ENCODE assay signal across 8 mouse cellular contexts in genomic region chr10:12548616-12549084, GRCm38 (mm10).
DNase-seq lines count a peak whose midpoint lies in the region; ATAC-seq lines count a peak whose summit lies in the region.

No protein-coding gene starts in this region.

- no peaks in the 10 kb centered on the region for H3K4me1 ChIP-seq in erythroblast, embryonic 14.5 days (ENCODE audit: control insufficient read depth)
- H3K4me1 ChIP-seq in heart, embryonic 11.5 days (ENCODE audit: control insufficient read depth, insufficient read depth, low read length): peaks cover 13% of the 10 kb centered on the region
- peaks cover 21% of the 10 kb centered on the region for H3K4me1 ChIP-seq in kidney, embryonic 14.5 days (ENCODE audit: control insufficient read depth, insufficient read depth, low read length)
- peaks cover 24% of the 10 kb centered on the region for H3K4me1 ChIP-seq in lung, embryonic 16.5 days (replicated peaks; ENCODE audit: control insufficient read depth, insufficient read depth, low read length)

- H3K27ac ChIP-seq in heart, embryonic 11.5 days (ENCODE audit: low read depth, low read length): no peak overlapping the region
- H3K27ac ChIP-seq in kidney, embryonic 14.5 days (ENCODE audit: low read depth, low read length): no peak overlapping the region; the same call in 1 of the 2 replicates
- 0 out of 2 replicates have a peak overlapping the region, but pooled peaks have one; percentile 10 for H3K27ac ChIP-seq in lung, embryonic 16.5 days (ENCODE audit: low read length)

- WGBS in heart, embryonic 11.5 days (ENCODE audit: insufficient replicate concordance): under 1% methylated on average over 13 of the region's 13 CpGs
- 2% methylated on average over 13 of the region's 13 CpGs for WGBS in kidney, embryonic 14.5 days
- under 1% methylated on average over 13 of the region's 13 CpGs for WGBS in lung, embryonic 16.5 days

- H3K4me3 ChIP-seq in erythroblast, embryonic 14.5 days (replicated peaks): peak overlapping the region; percentile 0
- H3K4me3 ChIP-seq in heart, embryonic 11.5 days (ENCODE audit: low read depth, low read length): peak overlapping the region; percentile 26
- peak overlapping the region; percentile 35 for H3K4me3 ChIP-seq in kidney, embryonic 14.5 days (ENCODE audit: low read length)
- peak overlapping the region; percentile 45 for H3K4me3 ChIP-seq in lung, embryonic 16.5 days (ENCODE audit: low read length)

- H3K4me2 ChIP-seq in heart, embryonic 11.5 days: peak overlapping the region; percentile 70
- peak overlapping the region; percentile 53 for H3K4me2 ChIP-seq in kidney, embryonic 14.5 days (replicated peaks; ENCODE audit: low read depth, low read length)
- H3K4me2 ChIP-seq in lung, embryonic 16.5 days (ENCODE audit: low read depth, low read length): peak overlapping the region; percentile 65

- peak; percentile 10 for DNase-seq in ovary, postnatal 14 days (ENCODE audit: low spot score)
- DNase-seq in urinary bladder, postnatal 4 days (ENCODE audit: low spot score in 2 of 2): no peak

- H3K27me3 ChIP-seq in erythroblast, embryonic 14.5 days (ENCODE audit: control insufficient read depth): peaks cover 8% of the 10 kb centered on the region
- H3K27me3 ChIP-seq in heart, embryonic 11.5 days (ENCODE audit: control insufficient read depth, insufficient read depth, low read length): no peaks in the 10 kb centered on the region
- H3K27me3 ChIP-seq in kidney, embryonic 14.5 days (ENCODE audit: control insufficient read depth, insufficient read depth, low read length): no peaks in the 10 kb centered on the region
- H3K27me3 ChIP-seq in lung, embryonic 16.5 days (ENCODE audit: control insufficient read depth, insufficient read depth, low read depth, low read length): no peaks in the 10 kb centered on the region

- no peaks in the 10 kb centered on the region for H3K9me3 ChIP-seq in erythroblast, embryonic 14.5 days (ENCODE audit: control insufficient read depth, low read length)
- no peaks in the 10 kb centered on the region for H3K9me3 ChIP-seq in heart, embryonic 11.5 days (replicated peaks; ENCODE audit: control insufficient read depth, low read length)
- no peaks in the 10 kb centered on the region for H3K9me3 ChIP-seq in kidney, embryonic 14.5 days (ENCODE audit: control insufficient read depth, low read length)
- H3K9me3 ChIP-seq in lung, embryonic 16.5 days (ENCODE audit: control insufficient read depth, low read length): no peaks in the 10 kb centered on the region

- ATAC-seq in erythroblast, adult 5-6 weeks (replicated peaks; ENCODE audit: low FRiP score, poor library complexity, severe bottlenecking): no peak
- peak; percentile 67 for ATAC-seq in common myeloid progenitor, adult 5-6 weeks (replicated peaks; ENCODE audit: low read depth, poor library complexity, severe bottlenecking)
- peak; percentile 55 for ATAC-seq in heart, embryonic 11.5 days (replicated peaks; ENCODE audit: insufficient number of reproducible peaks, low FRiP score, low TSS enrichment)
- peak; percentile 90 for ATAC-seq in kidney, embryonic 14.5 days (ENCODE audit: low FRiP score, low TSS enrichment)
- peak; percentile 80 for ATAC-seq in lung, embryonic 16.5 days (ENCODE audit: low read depth)

- peak overlapping the region; percentile 60 for H3K9ac ChIP-seq in heart, embryonic 11.5 days (ENCODE audit: low read depth, low read length)
- peak overlapping the region; percentile 54; the same call in 1 of the 2 replicates for H3K9ac ChIP-seq in kidney, embryonic 14.5 days (ENCODE audit: low read depth, low read length)
- H3K9ac ChIP-seq in lung, embryonic 16.5 days (ENCODE audit: low read length): peak overlapping the region; percentile 62

- H3K36me3 ChIP-seq in erythroblast, embryonic 14.5 days (ENCODE audit: control insufficient read depth): no peaks in the 10 kb centered on the region
- H3K36me3 ChIP-seq in heart, embryonic 11.5 days (ENCODE audit: control insufficient read depth, insufficient read depth, low read length): no peaks in the 10 kb centered on the region
- H3K36me3 ChIP-seq in kidney, embryonic 14.5 days (ENCODE audit: control insufficient read depth, insufficient read depth, low read length): no peaks in the 10 kb centered on the region
- no peaks in the 10 kb centered on the region for H3K36me3 ChIP-seq in lung, embryonic 16.5 days (ENCODE audit: control insufficient read depth, insufficient read depth, low read length)
